Mouse (Mus musculus) lung, adult 2 months (tissue): Measurements from ENCODE around the gene Hoxa5. TPM values are rescaled to one million over a fixed set of nuclear protein-coding genes. Genes with fewer than 3 reads are reported as not detected.
A peak's percentile ranks its signal among the peaks of the same experiment; 100 is the strongest.

Experiments used
- DNase-seq: peaks from one replicate; pipeline ENCODE4 v3.0.0; 2022
- H3K4me1 ChIP-seq: fragments of 200-500 bp; 2 replicates; pipeline ENCODE4 v1.6.1; 2011; ENCODE audit warnings: low read length; ENCODE audit not compliant: control insufficient read depth, insufficient read depth
- H3K4me3 ChIP-seq: fragments of 200-500 bp; replicated peaks from 2 replicates; pipeline ENCODE3; 2011; ENCODE audit warnings: low read depth, mild to moderate bottlenecking, control low read depth, low read length; ENCODE audit errors: extremely low read depth
- CTCF ChIP-seq: fragments of 200-500 bp; IDR thresholded peaks from 2 replicates; pipeline ENCODE4 v1.5.1; 2011; ENCODE audit warnings: mild to moderate bottlenecking, low read length, control low read depth; ENCODE audit not compliant: insufficient read depth
- POLR2A ChIP-seq: fragments of 200-500 bp; IDR thresholded peaks from 2 replicates; pipeline ENCODE4 v1.6.1; 2011; ENCODE audit warnings: low read depth, mild to moderate bottlenecking, control low read depth, low read length, borderline replicate concordance; ENCODE audit errors: extremely low read depth
- WGBS: fragments of 180-500 bp; shearing (Covaris S2); methylation state at CpG from one replicate; pipeline ENCODE4 v1.1.7; 2018; 5-methylcytosine and 5-hydroxymethylcytosine counted together
- polyA plus RNA-seq: library from polyadenylated mRNA; depleted of rRNA; stranded (reverse); fragments of >200 nt; gene quantifications from 2 replicates; pipeline ENCODE4 v1.2.3, GENCODE M21; 2012

Gene Hoxa5
- polyA plus RNA-seq, 1 experiment, result 29.1 TPM

DNA sequence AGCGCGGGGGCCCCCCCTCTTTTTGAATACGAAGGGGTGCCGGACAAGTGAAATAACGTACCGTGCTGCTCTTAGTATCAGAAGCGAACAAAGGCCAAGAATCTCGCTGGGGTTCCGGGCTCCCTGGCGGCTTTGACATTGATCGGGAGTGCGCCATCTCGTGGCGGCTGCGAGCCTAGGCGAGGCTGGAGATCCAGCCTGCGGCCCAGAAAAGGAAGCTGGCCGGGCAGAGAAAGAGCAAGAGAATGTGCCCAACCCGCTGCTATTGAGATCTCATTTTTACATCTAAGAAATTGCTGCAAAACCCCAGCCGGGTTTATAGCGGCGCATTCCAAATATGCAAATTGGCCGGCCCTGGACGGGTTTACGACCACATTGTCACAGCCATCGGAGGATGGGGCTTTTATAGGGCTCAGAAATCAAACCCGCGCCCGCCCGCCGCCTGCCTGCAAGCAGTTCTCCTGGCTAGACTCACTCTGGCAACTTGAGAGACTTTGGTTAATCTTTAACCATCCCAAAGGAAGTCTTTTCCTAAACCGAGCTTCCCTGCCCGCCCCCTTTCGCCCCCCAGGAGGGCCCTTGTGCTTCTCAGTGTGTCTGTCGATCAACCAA is 36.1 kb upstream of the Hoxa5 start, which contains the start of gene Hoxa10:
TSS of gene Hoxa10 (minus strand) at position 466 of the 612 bp plus-strand sequence.
- Histone ChIP-seq H3K4me3 (no peak within 1 kb of the TSS), H3K4me1 (no peaks in the 10 kb centered on the region)
- no peak for DNase-seq
- WGBS, result 6% methylated on average over 35 of the region's 35 CpGs
- no peak for TF ChIP-seq POLR2A
- TF ChIP-seq CTCF, result peak; percentile 61

DNA sequence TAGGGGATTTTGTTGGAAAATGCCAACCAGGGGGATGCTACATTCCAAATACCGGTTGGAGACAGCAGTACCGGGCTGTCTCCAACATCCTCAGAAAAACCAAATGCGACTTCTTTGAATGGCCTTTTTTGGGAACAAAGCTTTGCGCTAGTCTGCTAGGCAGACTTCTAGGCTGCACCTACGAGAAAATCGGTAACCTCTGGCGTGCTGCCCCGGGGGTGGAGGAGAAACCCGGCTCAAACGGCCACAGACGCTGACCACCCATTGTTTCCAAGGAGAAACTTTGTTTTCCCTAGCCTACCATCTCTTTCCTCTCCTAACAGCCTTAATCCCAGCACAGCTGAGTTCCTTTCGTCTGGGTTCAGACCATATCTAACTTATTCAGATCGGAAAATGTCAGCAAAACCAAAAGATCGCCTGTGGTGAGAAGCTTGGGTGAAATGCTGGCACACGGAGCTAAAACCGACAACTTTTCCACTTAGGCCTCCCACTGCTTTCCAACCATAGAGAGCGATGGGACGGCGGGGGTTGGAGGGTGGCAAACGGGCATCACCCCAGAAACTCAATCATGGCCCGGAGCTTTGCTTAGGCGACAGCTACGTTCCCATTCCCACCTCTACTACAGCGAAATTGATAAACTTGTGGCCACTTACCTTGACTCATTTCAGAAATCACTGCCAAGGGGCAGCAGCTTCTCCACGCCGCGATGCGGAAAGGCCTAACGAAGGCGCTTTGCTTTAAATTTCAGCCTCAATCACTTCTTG is 35.4 kb upstream of the Hoxa5 start:
- DNase-seq, result no peak
- H3K4me1 ChIP-seq, result no peaks in the 10 kb centered on the region
- no peak for TF ChIP-seq CTCF
- no peak for TF ChIP-seq POLR2A
- no peak overlapping the region for H3K4me3 ChIP-seq
- WGBS, result 5% methylated on average over 30 of the region's 30 CpGs

DNA sequence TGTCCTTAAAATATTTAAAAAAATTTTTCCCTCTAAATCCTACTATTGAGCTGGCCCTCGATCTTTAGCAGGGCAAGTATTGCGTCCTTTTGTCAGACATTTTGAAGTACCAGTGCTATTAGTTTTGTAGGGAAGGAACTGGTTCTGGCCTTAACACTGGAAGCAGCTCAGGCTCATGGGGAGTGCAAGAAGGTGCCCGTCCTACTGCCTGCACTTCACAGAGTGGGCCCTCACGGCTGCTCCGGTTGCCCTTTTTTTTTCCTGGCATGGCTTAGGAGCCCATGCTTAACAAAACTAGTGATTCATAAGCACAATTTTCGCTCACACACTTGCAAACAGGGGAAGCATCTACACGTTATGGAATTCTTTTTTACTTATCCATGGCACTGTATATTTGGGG is 34.6 kb upstream of the Hoxa5 start:
- TF ChIP-seq POLR2A (no peak), CTCF (no peak)
- 16% methylated on average over 7 of the region's 7 CpGs for WGBS
- H3K4me3 ChIP-seq, result no peak overlapping the region
- no peak for DNase-seq
- no peaks in the 10 kb centered on the region for H3K4me1 ChIP-seq

DNA sequence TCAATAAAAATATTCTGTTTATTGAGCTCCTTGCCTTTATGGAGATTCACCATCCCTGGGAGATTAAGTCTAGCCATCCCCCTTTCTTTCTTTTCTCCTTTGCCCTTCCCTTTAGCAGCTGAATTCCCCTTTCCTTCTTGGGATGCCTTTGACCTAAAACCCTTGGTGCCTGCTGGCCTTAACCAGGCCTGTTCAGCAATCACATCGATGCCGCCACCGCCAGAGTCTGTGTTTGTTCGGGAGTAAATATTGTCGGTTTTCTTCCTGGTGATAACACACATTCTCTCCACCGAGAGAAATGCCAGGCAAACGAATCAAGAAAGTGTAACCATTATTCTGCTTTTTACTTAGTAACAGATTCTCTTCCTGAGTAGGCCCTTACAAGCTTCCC is 33.8 kb upstream of the Hoxa5 start:
- no peaks in the 10 kb centered on the region for H3K4me1 ChIP-seq
- DNase-seq, result no peak
- 12% methylated on average over 7 of the region's 7 CpGs for WGBS
- no peak for TF ChIP-seq CTCF
- no peak for TF ChIP-seq POLR2A
- no peak overlapping the region for H3K4me3 ChIP-seq

DNA sequence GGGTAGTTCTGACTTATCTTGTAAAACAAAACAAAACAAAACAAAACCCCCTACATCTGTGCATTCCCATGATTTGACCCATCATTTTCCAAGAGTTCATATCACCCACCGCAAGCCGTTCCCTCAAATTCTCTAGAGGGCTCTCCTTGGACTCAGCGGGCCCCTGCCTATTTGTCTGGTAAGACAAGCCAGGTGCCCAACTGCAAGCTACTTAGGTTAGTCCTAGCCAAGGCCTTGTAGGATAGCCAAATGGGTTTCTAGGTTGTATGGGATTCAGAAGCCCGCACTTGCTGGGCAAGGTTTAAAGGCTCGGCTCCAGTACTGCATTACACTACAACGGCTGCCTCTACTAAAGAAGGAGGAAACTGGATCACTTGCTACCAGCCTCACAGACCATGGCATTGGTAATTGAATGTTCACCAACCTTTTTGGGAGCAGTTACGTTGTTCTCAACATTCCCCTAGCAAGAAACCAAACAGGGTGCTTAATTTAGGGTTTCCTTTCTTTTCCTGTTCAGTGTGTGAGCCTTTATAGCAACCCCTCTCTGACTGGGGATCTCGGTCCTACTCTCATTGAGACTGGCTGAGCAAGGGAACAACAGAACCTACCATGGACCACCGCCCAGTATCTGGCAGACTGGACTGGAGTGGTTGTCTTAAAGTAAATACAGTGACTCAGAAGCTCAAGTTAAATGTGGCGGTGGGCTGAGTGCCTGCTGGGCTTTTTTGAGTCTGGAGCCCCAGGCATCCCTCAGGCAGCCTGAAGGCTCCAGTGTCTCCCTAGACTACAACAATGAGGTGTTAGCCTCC is 33.2 kb upstream of the Hoxa5 start:
- Histone ChIP-seq H3K4me1 (no peaks in the 10 kb centered on the region), H3K4me3 (no peak overlapping the region)
- 28% methylated on average over 10 of the region's 10 CpGs for WGBS
- no peak for DNase-seq
- TF ChIP-seq POLR2A, result no peak
- no peak for TF ChIP-seq CTCF

DNA sequence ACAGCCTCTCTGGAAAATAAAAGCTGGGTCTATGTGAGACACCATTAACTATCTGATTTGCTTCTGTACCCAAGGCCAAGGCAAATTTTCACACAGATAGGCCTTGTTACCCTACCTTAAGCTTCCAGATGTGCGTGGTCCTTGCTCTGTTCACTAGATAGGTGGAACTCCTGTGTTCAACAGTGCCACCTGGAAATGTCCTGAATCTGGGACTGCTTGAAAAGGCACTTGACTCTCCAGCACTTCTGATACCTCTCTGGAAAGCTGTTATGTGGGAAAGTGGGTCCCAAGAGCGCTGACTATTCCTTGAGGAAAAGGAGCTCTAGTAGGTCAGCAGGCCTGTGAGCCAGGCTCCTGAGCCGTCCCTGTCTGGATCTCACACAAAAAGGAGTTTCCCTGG is 32.4 kb upstream of the Hoxa5 start:
- TF ChIP-seq POLR2A (no peak), CTCF (no peak)
- DNase-seq, result no peak
- H3K4me3 ChIP-seq, result no peak overlapping the region
- no peaks in the 10 kb centered on the region for H3K4me1 ChIP-seq
- 32% methylated on average over 3 of the region's 3 CpGs for WGBS

DNA sequence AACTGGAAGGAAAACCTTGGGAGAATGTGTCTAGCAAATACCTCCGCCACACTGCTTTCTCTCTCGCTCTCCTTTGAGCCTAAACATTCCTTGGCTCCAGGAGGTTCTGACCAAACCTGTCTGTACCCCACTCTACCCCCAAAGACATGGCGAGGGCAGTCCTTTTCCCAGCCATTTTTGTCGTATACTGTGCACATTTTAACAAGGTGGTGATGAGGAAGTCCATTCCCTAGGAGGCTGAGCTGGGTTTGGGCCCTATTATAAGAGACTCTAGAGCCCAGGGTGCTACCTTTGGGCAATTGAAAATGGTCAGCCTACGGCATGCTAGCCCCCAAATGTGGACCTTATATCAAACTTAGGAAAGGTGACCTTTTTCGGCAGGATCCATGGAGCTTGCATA is 31.5 kb upstream of the Hoxa5 start:
- TF ChIP-seq CTCF, result no peak
- no peak for TF ChIP-seq POLR2A
- 38% methylated on average over 6 of the region's 6 CpGs for WGBS
- no peak overlapping the region for H3K4me3 ChIP-seq
- no peaks in the 10 kb centered on the region for H3K4me1 ChIP-seq
- no peak for DNase-seq

DNA sequence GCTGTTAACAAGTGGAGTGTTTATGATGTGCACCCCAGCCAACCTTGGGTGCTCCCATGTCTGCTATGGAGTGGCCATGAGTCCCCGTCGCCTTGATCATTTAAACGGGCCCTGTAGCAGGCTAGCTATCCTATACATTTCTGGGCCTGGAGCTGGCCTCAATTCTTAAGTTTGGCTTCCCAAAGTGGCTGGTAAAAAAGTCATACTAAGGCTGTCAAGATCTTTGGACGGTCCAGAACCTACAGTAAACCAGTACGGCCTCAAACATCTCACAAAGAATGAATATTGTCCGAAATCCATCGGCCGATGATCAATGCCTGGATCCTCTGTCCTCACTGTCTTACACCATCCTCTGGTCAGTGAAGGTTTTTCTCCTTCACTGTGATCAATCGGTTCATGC is 30.9 kb upstream of the Hoxa5 start:
- no peak overlapping the region for H3K4me3 ChIP-seq
- DNase-seq, result no peak
- no peaks in the 10 kb centered on the region for H3K4me1 ChIP-seq
- no peak for TF ChIP-seq CTCF
- no peak for TF ChIP-seq POLR2A
- 35% methylated on average over 9 of the region's 9 CpGs for WGBS

DNA sequence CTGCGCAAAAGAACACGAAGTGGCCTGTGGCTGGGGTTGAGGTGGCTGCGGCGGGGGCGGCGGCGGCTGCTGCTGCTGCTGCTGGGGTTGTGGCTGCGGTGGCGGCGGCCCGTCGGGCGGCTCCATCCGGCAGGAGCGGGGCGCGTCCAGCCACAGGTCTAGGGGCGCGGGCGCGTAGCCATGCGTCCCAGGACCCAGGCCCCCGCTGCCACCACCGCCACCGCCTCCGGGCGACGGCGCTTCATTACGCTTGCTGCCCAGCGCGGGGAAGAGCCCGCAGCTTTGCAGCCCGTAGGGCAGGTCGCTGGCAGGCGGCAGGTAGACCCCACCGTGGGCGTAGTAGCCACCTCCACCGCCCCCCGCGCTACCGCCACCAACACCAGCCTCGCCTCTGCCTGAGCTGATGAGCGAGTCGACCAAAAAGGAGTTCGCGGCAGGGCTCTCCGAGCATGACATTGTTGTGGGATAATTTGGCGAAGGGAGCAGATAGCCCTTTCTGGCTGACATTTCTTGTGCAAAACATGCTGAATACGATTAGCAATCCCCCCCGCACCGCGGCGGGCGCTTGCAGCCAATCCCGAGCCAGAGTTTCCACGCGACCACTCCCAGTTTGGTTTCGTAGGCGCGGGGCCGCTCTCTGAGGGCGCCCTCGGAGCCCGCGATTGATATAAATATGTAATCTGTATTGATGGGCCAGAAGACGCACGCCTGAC is 30.2 kb upstream of the Hoxa5 start:
- no peaks in the 10 kb centered on the region for H3K4me1 ChIP-seq
- no peak for TF ChIP-seq CTCF
- no peak for TF ChIP-seq POLR2A
- 2% methylated on average over 65 of the region's 68 CpGs for WGBS
- no peak for DNase-seq
- H3K4me3 ChIP-seq, result no peak overlapping the region
